Mouse (Mus musculus) limb, embryonic 11.5 days (tissue): ENCODE results near the gene Rpl9-ps1. TPM values are rescaled to one million over a fixed set of nuclear protein-coding genes. Genes with fewer than 3 reads are reported as not detected.

Experiments used
- ATAC-seq: fragments of 200-750 bp; cut with Nextera tagmentation; 2 replicates; pipeline ENCODE4 v1.8.0; 2017; ENCODE audit warnings: low read depth; ENCODE audit not compliant: insufficient number of reproducible peaks, low FRiP score, low TSS enrichment
- DNase-seq: peaks from one replicate; pipeline ENCODE4 v3.0.0-alpha.2; 2015; ENCODE audit warnings: low spot score
- H3K27ac ChIP-seq: fragments of 300-500 bp; sonication (generic); replicated peaks from 2 replicates; pipeline ENCODE4 v1.5.1; 2014; ENCODE audit warnings: low read depth, mild to moderate bottlenecking, low read length
- H3K27me3 ChIP-seq: fragments of 300-500 bp; sonication (generic); 2 replicates; pipeline ENCODE4 v1.6.1; 2014; ENCODE audit warnings: mild to moderate bottlenecking, low read length, mixed read lengths; ENCODE audit not compliant: control insufficient read depth, insufficient read depth
- H3K36me3 ChIP-seq: fragments of 300-500 bp; sonication (generic); 2 replicates; pipeline ENCODE4 v1.6.1; 2014; ENCODE audit warnings: mild to moderate bottlenecking, low read length, moderate library complexity, mixed read lengths; ENCODE audit not compliant: control insufficient read depth, insufficient read depth
- H3K4me1 ChIP-seq: fragments of 300-500 bp; sonication (generic); 2 replicates; pipeline ENCODE4 v1.6.1; 2014; ENCODE audit warnings: low read length, mixed read lengths; ENCODE audit not compliant: control insufficient read depth, insufficient read depth
- H3K4me2 ChIP-seq: fragments of 300-500 bp; sonication (generic); 2 replicates; pipeline ENCODE4 v1.6.1; 2014; ENCODE audit warnings: low read depth, mild to moderate bottlenecking, moderate library complexity; ENCODE audit not compliant: severe bottlenecking
- H3K4me3 ChIP-seq: fragments of 300-500 bp; sonication (generic); 2 replicates; pipeline ENCODE4 v1.5.1; 2014; ENCODE audit warnings: low read depth, low read length
- H3K9ac ChIP-seq: fragments of 300-500 bp; sonication (generic); 2 replicates; pipeline ENCODE4 v1.6.1; 2014; ENCODE audit warnings: mild to moderate bottlenecking, low read length
- H3K9me3 ChIP-seq: fragments of 300-500 bp; sonication (generic); 2 replicates; pipeline ENCODE4 v1.6.1; 2016; ENCODE audit warnings: low read length; ENCODE audit not compliant: control insufficient read depth
- WGBS: fragments of 180-500 bp; shearing (Covaris S2); extraction: QIAGEN DNeasy Blood & Tissue Kit; methylation state at CpG from one replicate; pipeline ENCODE4 v1.1.7; 2014; 5-methylcytosine and 5-hydroxymethylcytosine counted together
- polyA plus RNA-seq: library from polyadenylated mRNA; unstranded; fragments of >200 nt; fragmentation: Nextera tagmentation; extraction: Ambion mirVana; gene quantifications from 2 replicates; pipeline ENCODE4 v1.2.1, GENCODE M21; 2014

Rpl9-ps1 gene
- polyA plus RNA-seq, 1 experiment from 2014 or later = not detected

DNA sequence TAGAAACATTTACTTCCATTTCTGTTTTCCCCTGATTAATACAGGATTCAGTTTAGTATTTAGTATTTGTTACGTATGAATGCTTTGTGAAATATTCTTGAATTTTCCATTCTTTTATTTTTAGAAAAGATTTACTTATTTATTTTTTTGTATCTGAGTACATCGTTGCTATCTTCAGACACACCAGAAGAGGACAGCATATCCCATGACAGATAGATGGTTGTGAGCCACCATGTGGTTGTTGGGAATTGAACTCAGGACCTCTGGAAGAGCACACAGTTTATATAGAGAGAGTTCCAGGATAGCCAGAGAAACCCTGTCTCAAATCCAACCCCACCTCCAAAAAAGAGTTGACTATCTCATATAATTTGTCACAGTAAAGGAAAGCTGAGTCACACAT lies 10.5 kb downstream of the Rpl9-ps1 start:
- H3K9ac ChIP-seq = no peak overlapping the region
- no peaks in the 10 kb centered on the region for H3K4me1 ChIP-seq
- no peak overlapping the region for H3K4me3 ChIP-seq
- DNase-seq = no peak
- H3K27me3 ChIP-seq = no peaks in the 10 kb centered on the region
- H3K27ac ChIP-seq = no peak overlapping the region
- no peak overlapping the region for H3K4me2 ChIP-seq
- H3K9me3 ChIP-seq = no peaks in the 10 kb centered on the region
- no peak for ATAC-seq
- 97% methylated on average over 2 of the region's 2 CpGs for WGBS
- no peaks in the 10 kb centered on the region for H3K36me3 ChIP-seq

DNA sequence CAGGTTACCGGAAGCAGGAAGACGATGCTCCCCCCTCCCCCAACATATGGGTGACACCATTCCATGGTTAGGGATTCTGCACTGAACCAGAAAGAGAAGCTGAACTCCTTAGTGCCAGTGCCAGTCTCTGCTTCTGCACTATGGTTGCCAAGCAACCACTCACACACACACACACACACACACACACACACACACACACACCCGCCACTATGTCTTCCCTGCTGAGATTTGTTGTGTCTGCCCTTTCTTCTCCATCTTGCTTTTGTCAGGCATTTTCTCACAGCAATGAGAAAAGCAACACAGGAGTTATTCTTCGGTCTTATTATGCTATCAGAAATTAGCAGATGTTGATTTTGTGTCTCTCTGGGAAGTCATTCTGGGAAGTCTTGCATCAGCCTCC lies 11.0 kb downstream of the Rpl9-ps1 start:
- no peaks in the 10 kb centered on the region for H3K4me1 ChIP-seq
- no peak overlapping the region for H3K4me3 ChIP-seq
- WGBS = 87% methylated on average over 4 of the region's 4 CpGs
- H3K4me2 ChIP-seq = no peak overlapping the region
- no peak for ATAC-seq
- DNase-seq = no peak
- no peak overlapping the region for H3K9ac ChIP-seq
- no peaks in the 10 kb centered on the region for H3K36me3 ChIP-seq
- H3K9me3 ChIP-seq = no peaks in the 10 kb centered on the region
- no peaks in the 10 kb centered on the region for H3K27me3 ChIP-seq
- no peak overlapping the region for H3K27ac ChIP-seq

DNA sequence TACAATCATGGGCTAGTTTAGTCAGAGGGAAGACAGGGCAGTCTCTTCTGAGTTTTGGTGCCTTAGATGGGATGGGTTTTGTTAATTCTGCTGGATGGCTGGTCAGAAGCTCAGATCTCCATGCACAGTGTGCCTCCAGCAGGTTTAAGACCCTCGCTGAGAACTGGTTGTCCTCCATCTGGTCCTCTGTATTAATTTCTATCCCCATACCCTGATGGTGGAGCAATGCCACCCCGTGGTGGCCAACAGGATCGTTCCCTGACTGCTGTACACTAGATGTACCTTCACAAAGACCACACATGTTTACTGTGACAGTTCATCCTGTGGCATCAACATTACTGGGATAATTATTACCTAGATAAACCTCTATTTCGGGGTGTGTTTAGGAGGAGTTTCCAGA lies 12.7 kb downstream of the Rpl9-ps1 start:
- DNase-seq (no peak), ATAC-seq (no peak)
- 72% methylated on average over 4 of the region's 4 CpGs for WGBS

GRCm38 (mm10) chr11:83631065-83631464 lies 14.4 kb downstream of the Rpl9-ps1 start:
- Histone ChIP-seq H3K4me1 (no peaks in the 10 kb centered on the region), H3K4me2 (no peak overlapping the region), H3K9ac (no peak overlapping the region), H3K36me3 (no peaks in the 10 kb centered on the region), H3K4me3 (no peak overlapping the region), H3K27ac (no peak overlapping the region), H3K9me3 (no peaks in the 10 kb centered on the region), H3K27me3 (no peaks in the 10 kb centered on the region)
- DNase-seq (no peak), ATAC-seq (no peak)
- 76% methylated on average over 2 of the region's 2 CpGs for WGBS

More for the DNA sequence above, 12.7 kb downstream of the Rpl9-ps1 start:
- Histone ChIP-seq H3K27me3 (no peaks in the 10 kb centered on the region), H3K27ac (no peak overlapping the region), H3K9ac (no peak overlapping the region), H3K36me3 (no peaks in the 10 kb centered on the region), H3K4me1 (no peaks in the 10 kb centered on the region), H3K9me3 (no peaks in the 10 kb centered on the region), H3K4me2 (no peak overlapping the region), H3K4me3 (no peak overlapping the region)

GRCm38 (mm10) chr11:83630630-83631029 lies 14.8 kb downstream of the Rpl9-ps1 start:
- ATAC-seq = no peak

GRCm38 (mm10) chr11:83628808-83629207 lies 16.6 kb downstream of the Rpl9-ps1 start:
- H3K27me3 ChIP-seq = no peaks in the 10 kb centered on the region
- H3K9me3 ChIP-seq = no peaks in the 10 kb centered on the region
- no peak overlapping the region for H3K27ac ChIP-seq
- no peak overlapping the region for H3K4me2 ChIP-seq
- DNase-seq (no peak), ATAC-seq (no peak)
- no peaks in the 10 kb centered on the region for H3K4me1 ChIP-seq
- no peak overlapping the region for H3K4me3 ChIP-seq
- H3K36me3 ChIP-seq = no peaks in the 10 kb centered on the region
- no peak overlapping the region for H3K9ac ChIP-seq
- WGBS = 88% methylated on average over 9 of the region's 9 CpGs

More at GRCm38 (mm10) chr11:83630630-83631029, 14.8 kb downstream of the Rpl9-ps1 start:
- Histone ChIP-seq H3K27me3 (no peaks in the 10 kb centered on the region), H3K4me2 (no peak overlapping the region), H3K4me3 (no peak overlapping the region), H3K9me3 (no peaks in the 10 kb centered on the region), H3K36me3 (no peaks in the 10 kb centered on the region), H3K4me1 (no peaks in the 10 kb centered on the region), H3K27ac (no peak overlapping the region), H3K9ac (no peak overlapping the region)
- DNase-seq = no peak
- 97% methylated on average over 1 of the region's 1 CpGs for WGBS

- ATAC-seq (no peak), DNase-seq (no peak)
- Histone ChIP-seq H3K36me3 (no peaks in the 10 kb centered on the region), H3K4me3 (no peak overlapping the region), H3K9me3 (no peaks in the 10 kb centered on the region), H3K9ac (no peak overlapping the region), H3K4me1 (no peaks in the 10 kb centered on the region), H3K27me3 (no peaks in the 10 kb centered on the region), H3K4me2 (no peak overlapping the region), H3K27ac (no peak overlapping the region)
- WGBS = 90% methylated on average over 3 of the region's 3 CpGs
Measured at GRCm38 (mm10) chr11:83623586-83623985, 21.8 kb downstream of the Rpl9-ps1 start.

GRCm38 (mm10) chr11:83619037-83619436 lies 26.4 kb downstream of the Rpl9-ps1 start:
- Histone ChIP-seq H3K27me3 (no peaks in the 10 kb centered on the region), H3K27ac (no peak overlapping the region), H3K4me1 (no peaks in the 10 kb centered on the region), H3K9me3 (no peaks in the 10 kb centered on the region), H3K36me3 (no peaks in the 10 kb centered on the region), H3K4me3 (no peak overlapping the region), H3K9ac (no peak overlapping the region), H3K4me2 (no peak overlapping the region)
- DNase-seq (no peak), ATAC-seq (no peak)
- WGBS = 86% methylated on average over 1 of the region's 1 CpGs

DNA sequence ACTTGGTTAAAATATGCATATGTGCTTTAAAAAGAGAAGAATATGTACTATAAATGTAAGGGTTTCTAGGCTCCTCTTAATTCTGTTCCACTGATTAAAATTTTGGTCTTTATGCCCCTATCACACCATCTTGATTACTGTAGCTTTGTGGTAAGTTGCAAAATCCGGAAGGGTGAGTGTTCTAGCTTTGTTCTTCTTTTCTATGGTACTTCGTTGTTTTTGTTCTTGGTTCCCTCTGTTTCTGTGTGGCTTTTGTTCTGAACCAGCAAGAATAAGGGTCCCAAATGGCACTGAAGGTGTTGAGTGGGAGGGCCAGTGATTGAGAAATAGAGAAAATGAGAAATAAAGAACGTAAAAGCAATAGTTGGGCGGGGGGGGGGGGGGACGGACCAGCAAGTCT lies 27.2 kb downstream of the Rpl9-ps1 start:
- Histone ChIP-seq H3K27ac (no peak overlapping the region), H3K9me3 (no peaks in the 10 kb centered on the region), H3K4me2 (no peak overlapping the region), H3K4me3 (no peak overlapping the region), H3K27me3 (no peaks in the 10 kb centered on the region), H3K4me1 (no peaks in the 10 kb centered on the region), H3K9ac (no peak overlapping the region), H3K36me3 (no peaks in the 10 kb centered on the region)
- no peak for DNase-seq
- ATAC-seq = no peak
- 74% methylated on average over 5 of the region's 5 CpGs for WGBS
